Mouse (Mus musculus) mouse embryonic stem cell (cell line): ENCODE measurements around the gene Mrpl46.

Experiments
- in situ Hi-C, 2 experiments: fragments of 300-500 bp; cut with MboI; formaldehyde crosslinking; loops; 1 replicate in 1 of 2; 3 replicates in 1 of 2; pipeline ENCODE4 v1.14.3; 2019 to 2020; ENCODE audit warnings: low sequenced_read_pairs in 2 of 2, low pct_unique_long_range_greater_than_20kb in 1 of 2, mixed read lengths in 1 of 2; ENCODE audit not compliant: unreplicated experiment in 1 of 2

Mrpl46 gene

DNA sequence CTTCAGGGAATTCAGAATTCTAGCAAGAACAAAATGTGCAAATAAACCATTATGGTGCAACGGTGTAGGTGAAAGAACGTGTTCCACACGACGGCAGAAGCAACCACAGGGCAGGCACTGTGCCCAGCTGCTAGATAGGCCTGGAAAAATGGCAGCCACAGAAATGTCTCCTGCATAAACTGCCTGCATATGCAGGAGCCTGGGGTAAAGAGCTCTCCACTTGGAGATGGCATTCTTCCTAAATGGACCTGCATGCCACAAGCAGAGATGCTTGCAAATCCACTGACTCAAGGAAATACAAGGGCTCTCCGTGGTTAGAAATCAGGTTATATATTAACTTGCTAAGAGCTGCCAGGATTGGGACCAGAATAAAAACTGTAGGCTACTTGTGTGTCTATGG is 4.6 kb downstream of the Mrpl46 start:
- in situ Hi-C loops, result no loop called here

DNA sequence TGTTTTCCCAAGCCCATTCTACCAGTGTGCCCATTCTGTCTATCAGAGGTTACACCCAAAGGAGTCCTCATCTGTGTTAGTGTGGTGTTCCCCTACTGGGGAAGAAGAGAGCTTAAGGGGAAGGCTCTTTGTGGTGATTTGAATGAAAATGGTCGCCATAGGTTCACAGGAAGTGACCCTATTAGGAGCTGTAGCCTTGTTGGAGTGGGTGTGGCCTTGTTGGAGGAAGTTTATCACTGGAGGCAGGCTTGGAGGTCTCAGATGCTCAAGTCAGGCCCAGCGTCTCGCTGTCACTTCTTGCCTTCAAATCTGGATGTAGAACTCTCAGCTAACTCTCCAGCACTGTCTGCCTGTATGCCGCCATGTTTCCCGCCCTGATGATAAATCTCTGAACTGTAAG is 12.4 kb downstream of the Mrpl46 start:
- in situ Hi-C loops, result no loop called here

DNA sequence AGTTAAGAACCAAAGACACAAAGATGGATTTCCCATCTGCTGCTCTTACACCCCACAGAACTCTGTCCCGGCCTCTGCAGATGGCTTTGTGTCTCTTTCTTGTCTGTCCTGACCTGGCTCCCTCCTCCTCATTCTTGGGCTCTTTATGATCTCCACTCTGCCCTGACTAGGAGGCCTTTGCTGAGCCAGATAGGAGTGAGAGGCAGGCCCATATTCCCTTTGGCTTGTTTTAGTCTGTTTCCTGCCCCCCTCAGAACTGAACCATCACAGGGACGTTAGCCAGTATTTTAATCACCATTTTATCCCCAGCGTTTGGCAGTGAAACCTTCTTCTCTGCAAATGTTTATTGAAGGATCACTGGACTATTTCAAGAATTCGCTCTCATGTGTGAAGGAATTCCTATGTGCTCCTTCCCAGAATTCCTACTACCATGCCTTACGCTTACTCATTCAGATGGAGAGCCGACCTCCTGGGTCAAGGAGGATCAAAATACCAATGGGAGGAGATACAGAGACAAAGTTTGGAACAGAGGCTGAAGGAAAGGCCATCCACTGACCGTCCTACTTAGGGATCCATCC is 14.2 kb downstream of the Mrpl46 start:
- in situ Hi-C loops, result loop anchor here in 1 of 2 experiments (10.0 kb wide), 1 partner anchor 184 kb away; no protein-coding TSS in a partner anchor

GRCm38 (mm10) chr7:78767929-78768531 is 15.3 kb downstream of the Mrpl46 start:
- in situ Hi-C loops, result loop anchor here in 1 of 2 experiments (10.0 kb wide), 1 partner anchor 183 kb away; no protein-coding TSS in a partner anchor

DNA sequence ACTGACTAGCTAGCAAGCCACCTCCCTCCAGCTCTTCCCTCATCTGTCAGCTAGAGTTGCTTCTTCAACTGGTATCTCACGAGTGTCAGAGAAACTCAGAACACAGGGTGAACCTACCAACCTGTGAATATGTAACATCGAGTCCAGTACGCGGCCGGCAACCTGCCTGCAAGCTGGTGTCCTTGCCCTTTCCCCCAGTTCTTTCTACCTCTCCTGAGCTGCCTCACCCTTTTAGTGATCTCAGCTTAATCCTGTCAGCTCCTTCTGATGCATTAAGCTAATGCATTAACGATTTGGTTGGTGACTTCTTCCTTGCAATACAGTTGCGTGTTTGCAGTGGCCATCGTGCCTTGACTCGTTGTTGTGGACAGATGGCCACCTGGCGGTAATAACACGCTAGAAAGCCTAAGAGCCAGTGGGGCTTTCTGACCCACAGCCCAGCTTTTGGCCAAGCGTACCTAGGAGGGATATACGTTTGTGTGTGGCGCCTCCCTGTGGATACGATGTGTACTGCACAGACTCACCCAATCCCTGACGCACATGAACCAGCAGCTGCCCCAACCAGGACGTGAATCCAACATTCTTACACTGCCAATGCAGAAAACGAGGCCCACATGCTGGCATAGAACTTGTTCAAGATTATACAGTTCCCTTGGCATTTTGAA is 17.2 kb downstream of the Mrpl46 start:
- in situ Hi-C loops, result loop anchor here in 1 of 2 experiments (10.0 kb wide), 1 partner anchor 181 kb away; no protein-coding TSS in a partner anchor

DNA sequence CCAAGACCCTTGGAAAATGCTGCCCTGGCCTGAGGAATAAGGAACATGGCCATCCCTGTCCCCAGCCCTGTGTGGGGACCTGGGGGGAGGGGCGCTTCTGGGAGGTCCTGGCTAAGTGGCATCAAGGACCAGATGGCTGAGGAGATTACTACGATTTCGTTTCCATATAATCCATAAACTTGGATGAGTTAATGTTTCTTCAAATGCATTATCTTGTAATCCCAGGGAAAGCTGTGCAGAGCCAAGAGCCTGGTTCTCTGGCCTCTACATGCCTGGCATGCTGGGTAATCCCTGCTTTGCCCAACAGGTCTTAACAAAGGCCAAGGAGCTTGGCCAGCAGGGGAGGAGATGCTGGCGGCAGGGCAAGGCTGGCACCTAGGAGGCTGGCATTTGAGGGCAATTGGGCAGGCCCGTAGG is 18.1 kb downstream of the Mrpl46 start:
- in situ Hi-C loops, result loop anchor here in 1 of 2 experiments (10.0 kb wide), 1 partner anchor 180 kb away; no protein-coding TSS in a partner anchor

DNA sequence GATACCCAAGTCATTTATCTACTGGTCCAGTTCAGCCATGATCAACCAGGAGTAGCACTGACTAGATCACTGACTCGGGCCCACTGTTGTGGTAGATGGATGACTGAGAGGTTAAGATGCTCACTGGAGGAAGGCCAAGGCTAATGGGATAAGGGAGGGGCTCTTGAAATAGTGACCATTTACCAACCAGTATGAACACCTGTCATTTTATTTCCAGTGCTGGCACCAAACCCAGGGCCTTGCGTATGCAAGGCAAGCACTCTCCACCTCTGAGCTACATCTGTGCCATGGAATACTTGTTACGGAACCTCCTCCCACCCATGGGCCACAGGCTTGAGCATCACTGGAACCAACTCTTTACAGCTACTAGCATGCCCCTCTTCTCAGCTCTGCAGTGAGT is 19.5 kb downstream of the Mrpl46 start:
- in situ Hi-C loops, result loop anchor here in 1 of 2 experiments (10.0 kb wide), 1 partner anchor 179 kb away; no protein-coding TSS in a partner anchor

DNA sequence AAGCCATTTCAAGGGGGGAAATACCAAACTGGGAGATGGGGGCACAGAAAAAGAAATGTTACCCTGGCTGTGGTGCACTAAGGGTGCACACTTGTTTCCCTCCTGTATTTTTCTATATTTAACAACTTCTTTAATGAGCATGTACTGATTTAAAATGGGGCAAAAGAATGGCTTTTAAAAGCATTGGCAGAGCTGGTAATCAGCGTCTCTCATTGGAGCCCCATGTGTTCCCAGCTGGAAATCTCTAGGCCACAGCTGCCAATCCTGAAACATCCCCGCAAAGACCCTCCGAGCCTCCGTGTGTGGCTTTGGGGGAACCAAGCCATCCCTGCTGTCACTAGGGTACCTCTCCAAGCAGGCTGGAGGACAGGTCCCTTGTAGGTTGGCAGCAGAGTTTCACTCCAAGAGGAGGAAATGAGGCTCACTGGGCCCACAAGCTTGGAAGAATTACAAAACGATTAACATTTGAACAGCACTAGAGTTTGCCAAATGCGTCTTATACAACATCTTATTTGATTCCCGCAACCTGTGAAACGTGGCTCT is 28.8 kb downstream of the Mrpl46 start:
- in situ Hi-C loops, result no loop called here

GRCm38 (mm10) chr7:78753752-78754457 is 29.4 kb downstream of the Mrpl46 start:
- in situ Hi-C loops, result no loop called here

DNA sequence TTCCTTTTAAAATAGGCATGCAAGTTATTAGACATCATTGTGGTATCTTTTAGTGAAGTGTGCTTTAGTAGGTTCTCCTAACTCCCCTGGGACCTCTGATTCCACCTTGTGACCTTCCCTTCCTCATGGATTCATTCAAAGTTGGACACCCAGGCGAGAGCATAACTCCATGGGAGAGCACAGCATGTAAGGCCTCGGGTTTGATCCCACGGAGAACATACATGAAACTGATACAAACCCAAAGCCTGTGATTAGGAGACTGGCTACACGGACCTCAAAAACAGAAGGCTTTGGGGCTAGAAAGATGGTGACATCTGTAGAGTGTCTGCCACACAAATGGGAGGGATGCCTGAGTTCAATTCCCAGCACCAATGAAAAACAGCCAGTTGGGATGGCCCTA is 30.4 kb downstream of the Mrpl46 start:
- in situ Hi-C loops, result no loop called here

GRCm38 (mm10) chr7:78743731-78744385 is 39.5 kb downstream of the Mrpl46 start:
- in situ Hi-C loops, result no loop called here

DNA sequence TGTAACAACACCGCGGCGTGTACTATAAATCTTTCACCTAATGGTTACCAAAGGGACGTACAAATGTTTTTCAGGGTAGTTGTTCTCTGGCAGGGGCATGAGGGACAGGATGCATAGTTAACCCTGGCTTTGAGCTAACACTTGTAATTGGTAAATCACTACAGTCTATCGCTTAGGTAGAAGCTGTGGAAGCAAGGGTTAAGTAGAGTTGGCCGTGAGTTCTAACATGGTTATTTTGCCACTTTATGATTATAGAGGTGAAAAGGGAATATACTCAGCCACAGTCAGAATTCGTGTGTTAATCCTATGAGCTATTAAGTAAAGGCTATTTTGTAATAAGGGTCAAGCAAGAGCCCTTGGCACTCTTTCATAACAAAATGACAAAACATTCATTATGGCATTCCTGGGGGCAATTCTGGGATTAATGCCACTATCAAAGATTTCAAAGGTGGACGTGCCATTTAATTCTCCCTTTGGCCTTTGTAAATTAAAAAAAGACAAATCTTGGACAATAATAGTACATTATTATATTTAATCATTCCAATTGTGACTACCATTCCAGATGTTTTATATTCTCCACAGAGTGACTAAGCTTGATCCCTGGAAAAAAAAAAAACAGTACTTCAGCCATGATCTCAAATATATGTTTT is 43.9 kb downstream of the Mrpl46 start:
- in situ Hi-C loops, result no loop called here

DNA sequence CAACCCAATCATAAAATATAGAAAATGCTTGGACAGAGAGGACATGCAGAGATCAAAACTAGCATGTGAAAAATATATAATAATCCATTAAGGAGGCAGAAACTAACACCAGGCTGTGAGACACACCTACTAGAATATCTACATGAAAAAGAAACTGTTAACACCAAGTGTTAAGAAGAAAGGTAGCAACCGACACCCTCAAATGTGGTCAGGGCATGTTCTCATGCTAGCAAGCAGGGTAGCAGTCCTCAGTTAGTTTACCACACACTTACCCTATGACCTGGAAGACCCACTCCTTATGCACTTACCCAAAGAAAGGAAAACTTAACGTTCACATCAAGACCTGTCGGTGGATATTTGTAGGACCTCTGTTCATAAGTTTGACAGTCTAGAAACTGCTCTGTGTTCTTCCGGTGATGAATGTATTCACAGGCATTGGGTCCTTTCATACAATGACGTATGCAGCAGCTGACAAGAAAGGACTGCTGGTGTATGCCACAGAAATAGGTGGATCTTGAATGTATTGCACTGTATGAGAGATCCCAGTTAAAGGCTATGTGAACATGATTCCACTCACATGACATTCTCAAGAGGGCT is 45.6 kb downstream of the Mrpl46 start, which contains the start of gene Ntrk3:
Ntrk3 (minus strand) TSS at position 399 of the 597 bp plus-strand sequence.
- in situ Hi-C loops, result no loop called here

GRCm38 (mm10) chr7:78737196-78737595 is 46.1 kb downstream of the Mrpl46 start:
- in situ Hi-C loops, result no loop called here

DNA sequence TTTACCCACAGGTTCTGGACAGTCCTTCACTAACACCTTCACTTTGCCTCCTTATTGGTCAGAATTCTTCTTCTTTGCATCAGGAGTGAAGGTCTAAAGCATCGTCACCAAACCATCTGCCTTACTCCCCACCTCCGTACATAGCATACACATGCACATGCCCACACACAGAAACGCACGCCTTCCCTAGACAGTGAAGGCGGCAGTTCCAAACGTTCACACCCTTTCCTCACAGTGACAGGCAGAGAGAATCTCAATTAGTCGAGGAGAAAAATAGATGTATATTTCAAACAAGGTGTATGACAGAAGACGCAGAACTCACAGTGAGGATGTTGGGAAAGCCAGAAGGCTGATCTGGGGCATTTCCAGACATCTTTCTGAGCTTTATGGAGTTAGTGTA is 51.9 kb downstream of the Mrpl46 start:
- in situ Hi-C loops, result no loop called here
